Mouse (Mus musculus): ENCODE measurements at regions not wholly inside any gene's neighbourhood (a gene's known extent, or its start where the extent isn't known, plus 50 kb on each side); places are given as distances from the start of the nearest gene placed in this dataset.

GRCm38 (mm10) chr3:21891819-21892480 is 184.5 kb upstream of the Tbl1xr1 start:
- in situ Hi-C loops (cut with MboI; ENCODE audit: low sequenced_read_pairs in 2 of 2, unreplicated experiment in 2 of 2): no loop called here
- Histone ChIP-seq H3K9me3 (ENCODE audit: control insufficient read depth, insufficient read depth, low read depth, low read length) (no peaks in the 10 kb centered on the region), H3K4me1 (ENCODE audit: control insufficient read depth in 2 of 2, insufficient read depth in 2 of 2, low read length in 2 of 2, poor library complexity in 1 of 2) (peaks cover 9 to 10% of the 10 kb centered on the region in 2 experiments; a peak in 3 of 4 replicates), H3K27ac (ENCODE audit: insufficient read depth, low read depth, low read length, poor library complexity, severe bottlenecking) (peak overlapping the region; percentile 95), H3K9ac (ENCODE audit: insufficient read depth, low read depth, low read length, poor library complexity, severe bottlenecking) (peak overlapping the region; percentile 15; the same call in 1 of the 2 replicates), H3K4me3 (ENCODE audit: insufficient read depth in 1 of 2, low read depth in 1 of 2, low read length in 2 of 2, poor library complexity in 1 of 2, severe bottlenecking in 1 of 2) (peak overlapping the region in 1 of 2 experiments; percentile 25; a peak in 2 of 4 replicates), H3K36me3 (ENCODE audit: control insufficient read depth, insufficient read depth, low read length, poor library complexity, severe bottlenecking) (no peaks in the 10 kb centered on the region)
- TF ChIP-seq MAFK (IDR thresholded peaks at IDR 0.05; ENCODE audit: insufficient read depth, low read depth, low read length) (no peak), CHD2 (IDR thresholded peaks at IDR 0.05; ENCODE audit: low read depth, low read length) (peak; percentile 29; the same call in 1 of the 2 replicates)
- DNase-seq (ENCODE audit: low read depth, low spot score): peak; percentile 72

- Histone ChIP-seq H3K4me1 (ENCODE audit: control insufficient read depth in 2 of 2, insufficient read depth in 2 of 2, low read length in 2 of 2, poor library complexity in 1 of 2) (peaks cover 9 to 10% of the 10 kb centered on the region in 2 experiments; a peak in 3 of 4 replicates), H3K36me3 (ENCODE audit: control insufficient read depth, insufficient read depth, low read length, poor library complexity, severe bottlenecking) (no peaks in the 10 kb centered on the region), H3K4me3 (ENCODE audit: insufficient read depth in 1 of 2, low read depth in 1 of 2, low read length in 2 of 2, poor library complexity in 1 of 2, severe bottlenecking in 1 of 2) (no peak overlapping the region), H3K9ac (ENCODE audit: insufficient read depth, low read depth, low read length, poor library complexity, severe bottlenecking) (no peak overlapping the region), H3K9me3 (ENCODE audit: control insufficient read depth, insufficient read depth, low read depth, low read length) (no peaks in the 10 kb centered on the region), H3K27ac (ENCODE audit: insufficient read depth, low read depth, low read length, poor library complexity, severe bottlenecking) (no peak overlapping the region)
- TF ChIP-seq CHD2 (IDR thresholded peaks at IDR 0.05; ENCODE audit: low read depth, low read length): no peak
- TF ChIP-seq MAFK (IDR thresholded peaks at IDR 0.05; ENCODE audit: insufficient read depth, low read depth, low read length): no peak
- TF ChIP-seq ZC3H11A (IDR thresholded peaks at IDR 0.05; ENCODE audit: borderline replicate concordance, low read depth, low read length): no peak
- no peak for TF ChIP-seq HCFC1 (IDR thresholded peaks at IDR 0.05; ENCODE audit: borderline replicate concordance, insufficient read depth, low read length)
- TF ChIP-seq ZNF384 (IDR thresholded peaks at IDR 0.05; ENCODE audit: low read depth, low read length): no peak
- in situ Hi-C loops (cut with MboI; ENCODE audit: low sequenced_read_pairs in 2 of 2, unreplicated experiment in 2 of 2): no loop called here
- DNase-seq (ENCODE audit: low read depth, low spot score): no peak
Observed at GRCm38 (mm10) chr3:21892864-21893404, 183.5 kb upstream of the Tbl1xr1 start.

DNA sequence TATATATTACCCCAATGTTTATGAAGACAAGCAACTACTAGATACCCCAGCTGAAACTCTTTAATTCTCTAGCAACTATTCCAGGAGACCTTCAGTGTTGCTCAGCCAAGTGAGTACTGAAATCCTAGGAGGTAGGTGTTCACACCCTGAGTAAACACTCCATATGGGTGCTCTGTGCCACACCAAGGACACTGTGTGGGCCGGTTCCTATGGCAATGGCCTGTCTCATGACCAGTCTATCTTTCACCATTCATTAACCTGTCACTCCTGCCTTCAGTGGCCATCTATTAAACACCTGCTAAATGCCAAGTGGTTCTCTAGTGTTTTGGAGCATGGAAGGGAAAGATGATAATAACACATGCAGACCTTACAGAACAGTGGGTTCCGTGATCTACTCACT is 180.9 kb upstream of the Tbl1xr1 start:
- H3K9me3 ChIP-seq (ENCODE audit: control insufficient read depth, insufficient read depth, low read depth, low read length): no peaks in the 10 kb centered on the region
- H3K4me1 ChIP-seq (ENCODE audit: control insufficient read depth in 2 of 2, insufficient read depth in 2 of 2, low read length in 2 of 2, poor library complexity in 1 of 2): peaks cover 9 to 12% of the 10 kb centered on the region in 2 experiments; a peak in 3 of 4 replicates
- in situ Hi-C loops (cut with MboI; ENCODE audit: low sequenced_read_pairs in 2 of 2, unreplicated experiment in 2 of 2): no loop called here
- H3K27ac ChIP-seq (ENCODE audit: insufficient read depth, low read depth, low read length, poor library complexity, severe bottlenecking): no peak overlapping the region
- no peak for DNase-seq (ENCODE audit: low read depth, low spot score)
- no peaks in the 10 kb centered on the region for H3K36me3 ChIP-seq (ENCODE audit: control insufficient read depth, insufficient read depth, low read length, poor library complexity, severe bottlenecking)
- no peak overlapping the region for H3K4me3 ChIP-seq (ENCODE audit: insufficient read depth in 1 of 2, low read depth in 1 of 2, low read length in 2 of 2, poor library complexity in 1 of 2, severe bottlenecking in 1 of 2)
- TF ChIP-seq MAFK (IDR thresholded peaks at IDR 0.05; ENCODE audit: insufficient read depth, low read depth, low read length) (no peak), ZNF384 (IDR thresholded peaks at IDR 0.05; ENCODE audit: low read depth, low read length) (no peak), ZC3H11A (IDR thresholded peaks at IDR 0.05; ENCODE audit: borderline replicate concordance, low read depth, low read length) (no peak), HCFC1 (IDR thresholded peaks at IDR 0.05; ENCODE audit: borderline replicate concordance, insufficient read depth, low read length) (no peak), CHD2 (IDR thresholded peaks at IDR 0.05; ENCODE audit: low read depth, low read length) (no peak)
- H3K9ac ChIP-seq (ENCODE audit: insufficient read depth, low read depth, low read length, poor library complexity, severe bottlenecking): no peak overlapping the region

GRCm38 (mm10) chr3:21898241-21898640 is 178.2 kb upstream of the Tbl1xr1 start:
- Histone ChIP-seq H3K27ac (ENCODE audit: insufficient read depth, low read depth, low read length, poor library complexity, severe bottlenecking) (no peak overlapping the region), H3K9me3 (ENCODE audit: control insufficient read depth, insufficient read depth, low read depth, low read length) (no peaks in the 10 kb centered on the region), H3K4me1 (ENCODE audit: control insufficient read depth in 2 of 2, insufficient read depth in 2 of 2, low read length in 2 of 2, poor library complexity in 1 of 2) (peaks cover 2 to 7% of the 10 kb centered on the region in 2 experiments; a peak in 3 of 4 replicates), H3K4me3 (ENCODE audit: insufficient read depth in 1 of 2, low read depth in 1 of 2, low read length in 2 of 2, poor library complexity in 1 of 2, severe bottlenecking in 1 of 2) (no peak overlapping the region), H3K36me3 (ENCODE audit: control insufficient read depth, insufficient read depth, low read length, poor library complexity, severe bottlenecking) (no peaks in the 10 kb centered on the region), H3K9ac (ENCODE audit: insufficient read depth, low read depth, low read length, poor library complexity, severe bottlenecking) (no peak overlapping the region)
- TF ChIP-seq HCFC1 (IDR thresholded peaks at IDR 0.05; ENCODE audit: borderline replicate concordance, insufficient read depth, low read length) (no peak), CHD2 (IDR thresholded peaks at IDR 0.05; ENCODE audit: low read depth, low read length) (no peak), MAFK (IDR thresholded peaks at IDR 0.05; ENCODE audit: insufficient read depth, low read depth, low read length) (no peak), ZNF384 (IDR thresholded peaks at IDR 0.05; ENCODE audit: low read depth, low read length) (no peak), ZC3H11A (IDR thresholded peaks at IDR 0.05; ENCODE audit: borderline replicate concordance, low read depth, low read length) (no peak)
- in situ Hi-C loops (cut with MboI; ENCODE audit: low sequenced_read_pairs in 2 of 2, unreplicated experiment in 2 of 2): no loop called here
- no peak for DNase-seq (ENCODE audit: low read depth, low spot score)

Measured in ES-E14 (cell line).